Mouse (Mus musculus): ENCODE results near the gene AW146154. TPM values are rescaled to one million over a fixed set of nuclear protein-coding genes. Genes with fewer than 3 reads are reported as not detected.
"Not testable (repeated sequence)": the region's sequence is repeated elsewhere in the genome, so short reads cannot be mapped to it uniquely, and the experiment has no call there.

The AW146154 gene
- total RNA-seq (2021), result 8.8 and 10.4 TPM in 2 replicates
- long read RNA-seq, experiment 1, partial matches to known transcripts, result 0 of 7 reads
- long read RNA-seq, experiment 1, other reads (novel, unspliced or antisense), result 1 of 7 reads
- long read RNA-seq, experiment 2, partial matches to known transcripts, result 0 of 2 reads
- long read RNA-seq, experiment 2, other reads (novel, unspliced or antisense), result 0 of 2 reads

GRCm38 (mm10) chr7:41499389-41500049, at the start of gene AW146154, which contains the start of gene Gm20449:
Gene AW146154 (minus strand): TSS chr7:41499890.
Gene Gm20449 (minus strand): TSS chr7:41499417.
- peak; percentile 98 for DNase-seq

- no peak for DNase-seq
Observed at GRCm38 (mm10) chr7:41512672-41513071, 13.0 kb upstream of the AW146154 start.

- no peak for DNase-seq
Observed at GRCm38 (mm10) chr7:41512207-41512606, 12.5 kb upstream of the AW146154 start.

GRCm38 (mm10) chr7:41502402-41502801, 2.7 kb upstream of the AW146154 start:
- no peak for DNase-seq

GRCm38 (mm10) chr7:41500151-41500934, 653 bp upstream of the AW146154 start:
- peak; percentile 67 for DNase-seq

- not testable (repeated sequence) for DNase-seq
Observed at GRCm38 (mm10) chr7:41499018-41499388, 687 bp downstream of the AW146154 start.

- DNase-seq, result not testable (repeated sequence)
Observed at GRCm38 (mm10) chr7:41498464-41498863, 1.2 kb downstream of the AW146154 start.

- no peak for DNase-seq
Observed at GRCm38 (mm10) chr7:41497871-41498270, 1.8 kb downstream of the AW146154 start.

- no peak for DNase-seq
Observed at GRCm38 (mm10) chr7:41451864-41452263, 47.8 kb downstream of the AW146154 start.

- not testable (repeated sequence) for DNase-seq
Observed at GRCm38 (mm10) chr7:41448596-41448995, 51.1 kb downstream of the AW146154 start, which contains the start of gene Vmn2r57. Gene Vmn2r57 (minus strand): TSS chr7:41448696.

Other genes with a start within 250 kb of the AW146154 start
- gene AI987944, start 106.5 kb downstream of the AW146154 start, total RNA-seq (2021), result 10.6 and 14.2 TPM in 2 replicates
- gene Vmn2r57, start 51.2 kb downstream of the AW146154 start, total RNA-seq (2021), result 0.07 and 0.19 TPM in 2 replicates
- not detected in 2 replicates for gene Gm20449, start 473 bp downstream of the AW146154 start, total RNA-seq (2021)
- gene Gm6871, start 73.8 kb upstream of the AW146154 start, total RNA-seq (2021), result 0.59 TPM in 1 of 2 replicates, not detected in the other
- gene 2610021A01Rik, start 99.3 kb upstream of the AW146154 start, total RNA-seq (2021), result 16.6 and 18.9 TPM in 2 replicates
- 10.9 and 13.6 TPM in 2 replicates for gene Zfp788, start 133.3 kb upstream of the AW146154 start, total RNA-seq (2021)

All from adrenal gland, postnatal 14 days (tissue).